Mouse (Mus musculus) monocyte, adult 59 days (primary cell): ENCODE data around the gene Olfr588-ps1. TPM values are rescaled to one million over a fixed set of nuclear protein-coding genes. Genes with fewer than 3 reads are reported as not detected.

ENCODE experiments used
- total RNA-seq, 2 experiments: library from RNA; stranded (reverse); gene quantifications; one replicate each; pipeline ENCODE4 v1.2.4; 2023

The Olfr588-ps1 gene
- total RNA-seq, result not detected

GRCm38 (mm10) chr7:103140579-103140978 lies at the start of gene Olfr588-ps1:
TSS of gene Olfr588-ps1 (plus strand) at chr7:103140879.

GRCm38 (mm10) chr7:103097420-103097819 lies 43.3 kb upstream of the Olfr588-ps1 start, which contains the start of gene Olfr585:
TSS of gene Olfr585 (plus strand) at chr7:103097720.

GRCm38 (mm10) chr7:103125538-103125937 lies 15.1 kb upstream of the Olfr588-ps1 start, which contains the start of gene Olfr586:
TSS of gene Olfr586 (minus strand) at chr7:103125638.

GRCm38 (mm10) chr7:103156256-103156655 lies 15.6 kb downstream of the Olfr588-ps1 start, which contains the start of gene Olfr589:
TSS of gene Olfr589 (minus strand) at chr7:103156356.

GRCm38 (mm10) chr7:103178240-103178639 lies 37.6 kb downstream of the Olfr588-ps1 start, which contains the start of gene Olfr591:
TSS of gene Olfr591 (minus strand) at chr7:103178340.

GRCm38 (mm10) chr7:103184503-103184902 lies 43.8 kb downstream of the Olfr588-ps1 start, which contains the start of gene Olfr592:
TSS of gene Olfr592 (plus strand) at chr7:103184803.

Other genes starting within 250 kb of the Olfr588-ps1 start
- not detected for gene Olfr569, start 250.0 kb upstream of the Olfr588-ps1 start, total RNA-seq
- gene Olfr570, start 246.3 kb upstream of the Olfr588-ps1 start, total RNA-seq, result not detected
- not detected for gene Olfr571, start 223.3 kb upstream of the Olfr588-ps1 start, total RNA-seq
- not detected for gene Olfr572, start 216.5 kb upstream of the Olfr588-ps1 start, total RNA-seq
- not detected for gene Olfr573-ps1, start 198.3 kb upstream of the Olfr588-ps1 start, total RNA-seq
- gene Olfr574, start 192.4 kb upstream of the Olfr588-ps1 start, total RNA-seq, result not detected
- gene Olfr575, start 182.1 kb upstream of the Olfr588-ps1 start, total RNA-seq, result not detected
- not detected for gene Olfr576, start 178.2 kb upstream of the Olfr588-ps1 start, total RNA-seq
- gene Olfr577, start 164.9 kb upstream of the Olfr588-ps1 start, total RNA-seq, result not detected
- not detected for gene Olfr578, start 151.6 kb upstream of the Olfr588-ps1 start, total RNA-seq
- not detected for gene Olfr582, start 102.9 kb upstream of the Olfr588-ps1 start, total RNA-seq
- not detected for gene Olfr583, start 89.6 kb upstream of the Olfr588-ps1 start, total RNA-seq
- gene Olfr584, start 59.0 kb upstream of the Olfr588-ps1 start, total RNA-seq, result not detected
- not detected for gene Olfr585, start 43.2 kb upstream of the Olfr588-ps1 start, total RNA-seq
- gene Olfr586, start 15.2 kb upstream of the Olfr588-ps1 start, total RNA-seq, result not detected
- not detected for gene Olfr589, start 15.5 kb downstream of the Olfr588-ps1 start, total RNA-seq
- gene Olfr591, start 37.5 kb downstream of the Olfr588-ps1 start, total RNA-seq, result not detected
- gene Olfr592, start 43.9 kb downstream of the Olfr588-ps1 start, total RNA-seq, result not detected
- gene Olfr593, start 71.0 kb downstream of the Olfr588-ps1 start, total RNA-seq, result not detected
- gene Olfr594, start 76.1 kb downstream of the Olfr588-ps1 start, total RNA-seq, result not detected
- not detected for gene Usp17ld, start 111.6 kb downstream of the Olfr588-ps1 start, total RNA-seq
- gene Olfr596, start 164.8 kb downstream of the Olfr588-ps1 start, total RNA-seq, result not detected
- gene Olfr597, start 175.4 kb downstream of the Olfr588-ps1 start, total RNA-seq, result not detected
- not detected for gene Olfr598, start 182.7 kb downstream of the Olfr588-ps1 start, total RNA-seq
- not detected for gene Olfr599, start 195.0 kb downstream of the Olfr588-ps1 start, total RNA-seq
- gene Olfr600, start 208.8 kb downstream of the Olfr588-ps1 start, total RNA-seq, result not detected
- not detected for gene Olfr601, start 221.8 kb downstream of the Olfr588-ps1 start, total RNA-seq
- not detected for gene Olfr603, start 245.3 kb downstream of the Olfr588-ps1 start, total RNA-seq